Mouse (Mus musculus) lung, adult 18-20 months (tissue): ENCODE results near the gene Bcl2a1d.
"Not testable (repeated sequence)": the region's sequence is repeated elsewhere in the genome, so short reads cannot be mapped to it uniquely, and the experiment has no call there.

ENCODE experiments used
- DNase-seq, 2 experiments: peaks; one replicate each; pipeline ENCODE4 v3.0.0; 2022; ENCODE audit warnings: mixed read lengths in 2 of 2

Gene Bcl2a1d

DNA sequence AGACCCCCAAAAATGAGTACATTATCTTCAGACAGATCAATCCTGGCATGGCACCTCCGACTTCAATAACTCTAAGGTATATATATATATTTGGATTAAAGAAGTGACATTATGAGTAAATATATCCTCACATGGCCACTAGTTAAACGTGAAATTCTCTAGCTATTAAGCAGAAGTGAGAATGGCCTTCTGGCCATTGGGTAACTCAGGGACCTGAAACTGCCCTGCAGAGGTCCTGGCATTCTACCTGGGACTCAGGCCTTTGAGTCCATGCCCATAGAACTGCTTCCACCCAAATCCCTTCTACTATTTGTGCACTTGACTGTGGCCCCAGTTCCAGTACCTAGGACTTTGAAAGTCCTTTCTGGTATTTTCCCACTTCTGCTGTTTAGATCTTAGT is 40.4 kb downstream of the Bcl2a1d start:
- DNase-seq = not testable (repeated sequence)

DNA sequence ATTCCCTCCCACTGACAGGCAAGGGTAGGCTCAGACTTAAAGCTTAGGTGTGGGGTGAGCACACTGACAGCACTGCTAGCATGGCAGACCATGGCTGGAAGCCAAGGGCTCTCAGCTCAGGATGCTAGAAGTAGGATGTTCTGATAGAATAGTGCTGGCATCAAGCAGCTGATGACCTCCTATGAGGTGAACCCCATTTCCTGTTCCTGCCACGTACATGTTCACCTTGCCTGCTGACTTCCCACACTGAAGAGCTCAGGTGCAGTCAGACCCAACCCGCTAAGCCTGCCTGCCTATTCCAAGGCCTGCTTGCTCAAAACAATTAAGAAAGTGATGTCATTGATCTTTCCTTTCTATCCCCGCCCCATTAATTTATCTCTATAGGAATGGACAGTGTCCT is 42.3 kb downstream of the Bcl2a1d start:
- DNase-seq = not testable (repeated sequence)

DNA sequence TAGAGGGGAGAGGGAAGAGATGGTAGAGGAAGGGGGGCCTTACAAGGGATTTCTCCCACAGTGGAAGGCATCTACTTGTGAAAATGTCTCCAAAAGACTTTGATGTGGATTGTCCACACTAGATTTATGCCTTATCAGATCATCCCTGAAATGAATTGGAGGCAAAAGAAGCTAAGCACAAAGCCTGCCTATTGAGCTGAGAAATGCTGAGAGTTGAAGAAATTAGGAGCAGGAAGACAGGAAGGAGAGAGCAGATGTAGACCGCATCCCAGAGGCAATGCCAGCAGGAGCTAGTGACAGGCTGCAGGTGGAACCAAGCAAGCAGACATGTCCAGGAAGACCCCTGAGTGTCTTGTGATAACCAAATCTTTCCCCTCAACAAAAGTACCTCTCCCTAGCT is 45.0 kb downstream of the Bcl2a1d start:
- DNase-seq = not testable (repeated sequence)
